Mouse (Mus musculus): ENCODE measurements around the gene Ankrd11.

DNA sequence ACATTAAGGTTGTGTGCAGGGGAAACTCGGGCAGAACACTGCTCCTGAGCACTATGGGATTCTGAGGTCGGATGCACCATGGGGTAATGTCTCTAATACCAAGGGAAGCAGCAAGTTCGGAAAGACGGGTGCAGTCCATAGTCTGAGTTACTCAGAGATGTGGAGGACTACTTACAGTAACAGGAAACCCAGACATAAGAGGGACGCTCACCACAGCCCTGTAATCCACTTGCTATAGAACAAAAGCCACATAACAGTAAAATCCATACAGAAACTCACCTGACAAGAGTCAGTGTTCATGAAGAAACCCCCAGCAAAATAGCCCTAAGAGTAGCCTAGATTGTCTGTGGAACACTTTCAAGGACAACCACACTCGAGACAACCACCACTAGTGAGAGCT lies 118.0 kb downstream of the Ankrd11 start:
- TF ChIP-seq POLR2A (IDR thresholded peaks at IDR 0.05; ENCODE audit: low read depth, low read length) (no peak), CTCF (IDR thresholded peaks at IDR 0.05; ENCODE audit: extremely low read depth, insufficient read depth, insufficient read length, insufficient replicate concordance) (no peak)

All from spleen, adult 2 months (tissue).